Mouse (Mus musculus) erythroblast, embryonic 14.5 days (primary cell): ENCODE results near the gene Adcy5.

Source experiments
- GATA1 ChIP-seq: IDR thresholded peaks from 2 replicates; pipeline ENCODE4 v1.6.1; 2012; ENCODE audit warnings: low read length, inconsistent platforms, mixed read lengths
- TAL1 ChIP-seq: IDR thresholded peaks from 3 replicates; pipeline ENCODE4 v1.6.1; 2012; ENCODE audit warnings: low read length, inconsistent platforms, mixed read lengths

DNA sequence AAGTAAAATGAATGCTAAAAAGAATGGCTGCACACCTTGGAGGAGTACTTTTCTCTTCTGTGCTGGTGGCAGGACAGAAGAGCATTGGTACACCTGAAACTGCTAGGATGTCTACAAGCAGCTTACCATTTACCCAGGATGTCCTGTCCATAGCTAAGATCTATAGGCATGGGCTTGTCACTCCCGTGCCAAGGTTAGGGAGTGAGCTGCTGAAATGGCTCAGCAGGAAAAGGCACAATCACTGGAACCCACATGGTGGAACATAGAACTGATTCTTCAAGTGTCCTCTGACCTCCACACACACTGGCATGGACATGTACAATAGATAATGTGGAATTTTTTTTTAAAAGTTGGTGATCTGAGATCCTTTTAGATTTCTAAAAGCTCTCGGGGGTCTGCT lies 152.7 kb downstream of the Adcy5 start:
- TF ChIP-seq GATA1 (no peak), TAL1 (no peak)
